Mouse (Mus musculus): ENCODE results near the gene Anp32b.

- TF ChIP-seq CTCF (IDR thresholded peaks at IDR 0.05; ENCODE audit: low read depth, low read length) (no peak), POLR2A (IDR thresholded peaks at IDR 0.05; ENCODE audit: extremely low read depth, insufficient read depth, low read length) (no peak)
Observed at GRCm38 (mm10) chr4:46413406-46413805, 37.3 kb upstream of the Anp32b start, which contains the start of gene Hemgn.

All from liver, adult 2 months (tissue).